In genomic region chr17:4465741-4466140, GRCm38 (mm10) we compare ENCODE assay signal across 8 mouse cellular contexts.
"Had no signal": no experiment of that assay in that cellular context is flagged by ENCODE, and none has a peak within 500 bp of the region (broad histone marks: within the 10 kb centered on the region; RNA-seq: fewer than 3 reads in every experiment).

No protein-coding gene starts in this region.

- DNase-seq: kidney, adult 9 months; kidney, postnatal 36 days; layer of hippocampus, adult 9-11 months; lung, embryonic 14.5 days; lung, postnatal 10 days; lung, postnatal 4 days; midbrain, embryonic 14.5 days; thymus, postnatal 36 days had no signal
